ENCODE assay signal across 34 mouse cellular contexts in the genomic region with DNA sequence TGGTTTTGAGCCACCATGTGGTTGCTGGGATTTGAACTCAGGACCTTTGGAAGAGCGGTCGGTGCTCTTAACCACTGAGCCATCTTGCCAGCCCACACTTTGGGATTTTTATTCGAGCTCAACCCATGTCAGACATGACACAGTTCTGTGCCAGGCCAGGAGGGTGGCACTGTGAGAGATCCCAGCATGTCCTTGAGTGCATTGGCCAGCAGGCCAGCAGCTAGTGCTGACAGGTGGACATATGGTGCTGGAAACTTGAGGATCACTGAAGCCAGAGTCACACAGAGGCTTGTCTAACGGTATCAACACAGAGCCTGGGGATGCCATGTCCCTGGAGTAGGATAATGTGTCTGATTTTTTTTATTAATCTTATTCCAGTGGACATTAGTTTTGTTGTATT. TPM values are rescaled to one million over a fixed set of nuclear protein-coding genes. Genes with fewer than 3 reads are reported as not detected.
DNase-seq lines count a peak whose midpoint lies in the region; ATAC-seq and TF ChIP-seq lines count a peak whose summit lies in the region.
"Had no signal": no experiment of that assay in that cellular context is flagged by ENCODE, and none has a peak within 500 bp of the region (broad histone marks: within the 10 kb centered on the region; RNA-seq: fewer than 3 reads in every experiment).

No protein-coding gene starts in this region.

- intact Hi-C loops in heart, postnatal 14 days (cut with DNase I): no loop called here

- H3K4me1 ChIP-seq in heart, embryonic 13.5 days: peaks cover 9% of the 10 kb centered on the region
- peaks cover 96% of the 10 kb centered on the region for H3K4me1 ChIP-seq in E14TG2a.4 (replicated peaks; ENCODE audit: low read depth, low read length)
- peaks cover 16% of the 10 kb centered on the region for H3K4me1 ChIP-seq in thymus, adult 2 months (replicated peaks; ENCODE audit: control insufficient read depth, insufficient read depth, low read length)
- peaks cover 2% of the 10 kb centered on the region for H3K4me1 ChIP-seq in forebrain, embryonic 14.5 days (ENCODE audit: control insufficient read depth, insufficient read depth, low read length)

- 85% methylated on average over 4 of the region's 4 CpGs for WGBS in heart, embryonic 13.5 days
- over 99% methylated on average over 4 of the region's 4 CpGs for WGBS in thymus, adult 2 months
- WGBS in forebrain, embryonic 14.5 days: 95% methylated on average over 4 of the region's 4 CpGs

- H3K9me3 ChIP-seq in heart, embryonic 13.5 days: no peaks in the 10 kb centered on the region
- no peaks in the 10 kb centered on the region for H3K9me3 ChIP-seq in E14TG2a.4 (ENCODE audit: low read length)
- H3K9me3 ChIP-seq in forebrain, embryonic 14.5 days (replicated peaks; ENCODE audit: control insufficient read depth, low read length): no peaks in the 10 kb centered on the region
- H3K9me3 ChIP-seq: embryonic facial prominence, embryonic 10.5 days; embryonic facial prominence, embryonic 15.5 days; forebrain, embryonic 13.5 days; heart, embryonic 12.5 days; hindbrain, embryonic 10.5 days; limb, embryonic 10.5 days; limb, embryonic 15.5 days; liver, embryonic 13.5 days; midbrain, embryonic 12.5 days had no signal

- TF ChIP-seq POLR2A in thymus, adult 2 months (IDR thresholded peaks at IDR 0.05; ENCODE audit: control insufficient read depth, extremely low read depth, insufficient read depth, low read length, poor library complexity): no peak

- 0 out of 2 replicates have a peak, but pooled peaks have one; percentile 12 for ATAC-seq in heart, embryonic 13.5 days (ENCODE audit: extremely low read depth, insufficient number of reproducible peaks, low FRiP score, low TSS enrichment)
- ATAC-seq in forebrain, embryonic 14.5 days: no peak
- ATAC-seq: forebrain, embryonic 13.5 days; hindbrain, embryonic 16.5 days; intestine, embryonic 16.5 days had no signal

- no peaks in the 10 kb centered on the region for H3K27me3 ChIP-seq in heart, embryonic 13.5 days (replicated peaks)
- no peaks in the 10 kb centered on the region for H3K27me3 ChIP-seq in E14TG2a.4 (ENCODE audit: insufficient read depth, low read length)
- no peaks in the 10 kb centered on the region for H3K27me3 ChIP-seq in thymus, adult 2 months (ENCODE audit: control insufficient read depth, insufficient read depth, low read length)
- H3K27me3 ChIP-seq in forebrain, embryonic 14.5 days (replicated peaks; ENCODE audit: control insufficient read depth, insufficient read depth, low read length): no peaks in the 10 kb centered on the region
- H3K27me3 ChIP-seq: embryonic facial prominence, embryonic 15.5 days; forebrain, embryonic 13.5 days; heart, embryonic 12.5 days; limb, embryonic 15.5 days; liver, embryonic 13.5 days; midbrain, embryonic 12.5 days had no signal

- H3K36me3 ChIP-seq in heart, embryonic 13.5 days: peaks cover 68% of the 10 kb centered on the region
- peaks cover 85% of the 10 kb centered on the region for H3K36me3 ChIP-seq in E14TG2a.4 (ENCODE audit: insufficient read depth, low read length)
- peaks cover 5% of the 10 kb centered on the region; the same call in 1 of the 2 replicates for H3K36me3 ChIP-seq in thymus, adult 2 months (ENCODE audit: control insufficient read depth, insufficient read depth, low read length)
- peaks cover 70% of the 10 kb centered on the region for H3K36me3 ChIP-seq in forebrain, embryonic 14.5 days (ENCODE audit: control insufficient read depth, insufficient read depth, low read length)

- no peak overlapping the region for H3K4me2 ChIP-seq in heart, embryonic 13.5 days
- no peak overlapping the region for H3K4me2 ChIP-seq in forebrain, embryonic 14.5 days (ENCODE audit: low read length)
- H3K4me2 ChIP-seq: embryonic facial prominence, embryonic 15.5 days; forebrain, embryonic 13.5 days; heart, embryonic 12.5 days; limb, embryonic 15.5 days; liver, embryonic 13.5 days; midbrain, embryonic 12.5 days had no signal

- no peak overlapping the region for H3K4me3 ChIP-seq in heart, embryonic 13.5 days
- H3K4me3 ChIP-seq in E14TG2a.4 (replicated peaks; ENCODE audit: low read length): peak overlapping the region; percentile 39
- H3K4me3 ChIP-seq in thymus, adult 2 months (ENCODE audit: control insufficient read depth, insufficient read depth, low read length): no peak overlapping the region
- H3K4me3 ChIP-seq in forebrain, embryonic 14.5 days (ENCODE audit: low read depth, low read length): no peak overlapping the region
- H3K4me3 ChIP-seq: embryonic facial prominence, embryonic 10.5 days; embryonic facial prominence, embryonic 15.5 days; forebrain, embryonic 13.5 days; heart, adult 2 months; heart, embryonic 12.5 days; hindbrain, embryonic 10.5 days; limb, embryonic 10.5 days; limb, embryonic 15.5 days; liver, embryonic 13.5 days; midbrain, embryonic 12.5 days had no signal

- no peak overlapping the region for H3K9ac ChIP-seq in heart, embryonic 13.5 days
- no peak overlapping the region for H3K9ac ChIP-seq in forebrain, embryonic 14.5 days (ENCODE audit: low read length)
- H3K9ac ChIP-seq: embryonic facial prominence, embryonic 15.5 days; forebrain, embryonic 13.5 days; heart, embryonic 12.5 days; limb, embryonic 15.5 days; liver, embryonic 13.5 days; midbrain, embryonic 12.5 days had no signal

- TF ChIP-seq CTCF in E14TG2a.4 (conservative IDR thresholded peaks at IDR 0.05; ENCODE audit: low read length): no peak
- no peak for TF ChIP-seq CTCF in thymus, adult 2 months (IDR thresholded peaks at IDR 0.05; ENCODE audit: borderline replicate concordance, control insufficient read depth, extremely low read depth, insufficient read depth, low read length, poor library complexity)

- no peak overlapping the region for H3K27ac ChIP-seq in heart, embryonic 13.5 days (replicated peaks)
- no peak overlapping the region for H3K27ac ChIP-seq in thymus, adult 2 months (ENCODE audit: control insufficient read depth, insufficient read depth, low read length)
- H3K27ac ChIP-seq in forebrain, embryonic 14.5 days (ENCODE audit: low read depth, low read length): no peak overlapping the region
- H3K27ac ChIP-seq: embryonic facial prominence, embryonic 10.5 days; embryonic facial prominence, embryonic 15.5 days; forebrain, embryonic 13.5 days; heart, adult 2 months; hindbrain, embryonic 10.5 days; limb, embryonic 10.5 days; limb, embryonic 15.5 days; liver, embryonic 13.5 days; macrophage; midbrain, embryonic 12.5 days; stomach, postnatal 0 days had no signal

- no peak for DNase-seq in heart, postnatal 14 days
- peak; percentile 92 for DNase-seq in cerebellum, adult 11-12 months
- DNase-seq in cerebellum, adult 9-11 months: peak; percentile 92
- DNase-seq in frontal cortex, postnatal 36 days (ENCODE audit: low spot score in 2 of 2): no peak
- no peak for DNase-seq in thymus, adult 2 months
- DNase-seq in forebrain, embryonic 14.5 days (ENCODE audit: low spot score): no peak
- DNase-seq: adrenal gland, postnatal 14 days; heart, adult 2 months; heart, postnatal 10 days; kidney, adult 9 months; kidney, postnatal 14 days; layer of hippocampus, adult 9-11 months; liver, embryonic 13.5 days; lung, adult 18-20 months; lung, postnatal 10 days; retina, postnatal 1 day; spleen, adult 18-20 months; thymus, adult 18-20 months; thymus, postnatal 36 days had no signal

RNA-seq across cellular contexts. Expression of gene Prune1, which starts 7.5 kb away (rescaled TPM):
- polyA plus RNA-seq in heart, embryonic 13.5 days (2015; fragmentation: Nextera tagmentation; extraction: Ambion mirVana): 24.5 and 26.0 TPM in 2 replicates
- 10 to 100 TPM; 19.8 to 20.4 TPM for total RNA-seq in heart, postnatal 14 days (2021)
- 17.2 and 18.5 TPM in 2 replicates for polyA plus RNA-seq in thymus, adult 2 months (2012; rRNA removed)
- 40.7 and 42.7 TPM in 2 replicates for polyA plus RNA-seq in forebrain, embryonic 14.5 days (2014; fragmentation: Nextera tagmentation; extraction: Ambion mirVana)

RNA-seq across cellular contexts. Expression of gene Mindy1, which starts 8.3 kb away (rescaled TPM):
- polyA plus RNA-seq in heart, embryonic 13.5 days (2015; fragmentation: Nextera tagmentation; extraction: Ambion mirVana): 24.3 TPM in 2 replicates
- total RNA-seq in heart, postnatal 14 days (2021): 10 to 100 TPM; 22.3 to 25.8 TPM
- 50.3 and 50.4 TPM in 2 replicates for polyA plus RNA-seq in thymus, adult 2 months (2012; rRNA removed)
- 48.6 and 50.7 TPM in 2 replicates for polyA plus RNA-seq in forebrain, embryonic 14.5 days (2014; fragmentation: Nextera tagmentation; extraction: Ambion mirVana)

RNA-seq across cellular contexts. Expression of gene Anxa9, which starts 17.6 kb away (rescaled TPM):
- polyA plus RNA-seq in heart, embryonic 13.5 days (2015; fragmentation: Nextera tagmentation; extraction: Ambion mirVana): 0.90 and 1.1 TPM in 2 replicates
- total RNA-seq in heart, postnatal 14 days (2021): under 1 TPM; 0.38 to 0.76 TPM
- polyA plus RNA-seq in thymus, adult 2 months (2012; rRNA removed): 1.4 and 1.5 TPM in 2 replicates
- polyA plus RNA-seq in forebrain, embryonic 14.5 days (2014; fragmentation: Nextera tagmentation; extraction: Ambion mirVana): 0.27 and 0.64 TPM in 2 replicates
- total RNA-seq: gastrocnemius, adult 8-10 months had no signal

RNA-seq across cellular contexts. Expression of gene Cers2, which starts 25.2 kb away (rescaled TPM):
- polyA plus RNA-seq in heart, embryonic 13.5 days (2015; fragmentation: Nextera tagmentation; extraction: Ambion mirVana): 128 and 140 TPM in 2 replicates
- 10 to 100 TPM; 47.4 to 47.6 TPM for total RNA-seq in heart, postnatal 14 days (2021)
- 129 and 140 TPM in 2 replicates for polyA plus RNA-seq in thymus, adult 2 months (2012; rRNA removed)
- polyA plus RNA-seq in forebrain, embryonic 14.5 days (2014; fragmentation: Nextera tagmentation; extraction: Ambion mirVana): 75.8 and 91.8 TPM in 2 replicates

RNA-seq across cellular contexts. Expression of gene Bnipl, which starts 38.4 kb away (rescaled TPM):
- 0.23 and 0.24 TPM in 2 replicates for polyA plus RNA-seq in heart, embryonic 13.5 days (2015; fragmentation: Nextera tagmentation; extraction: Ambion mirVana)
- total RNA-seq in heart, postnatal 14 days (2021): under 1 TPM in 1 of 2 experiments, not detected in 1; 0.32 TPM
- polyA plus RNA-seq in thymus, adult 2 months (2012; rRNA removed): 1.3 and 1.6 TPM in 2 replicates
- polyA plus RNA-seq in forebrain, embryonic 14.5 days (2014; fragmentation: Nextera tagmentation; extraction: Ambion mirVana): not detected in 2 replicates
- total RNA-seq: gastrocnemius, adult 8-10 months; heart, adult 2 months; heart, postnatal 10 days had no signal
- polyA plus RNA-seq: forebrain, embryonic 13.5 days; heart, embryonic 12.5 days; hindbrain, embryonic 16.5 days; liver, embryonic 13.5 days; macrophage had no signal

Comparison
In these comparisons a context has a peak if more than half of its experiments do, and no peak if none do; other contexts are left out.
1. DNase-seq: peak in cerebellum, adult 11-12 months (single experiment) and cerebellum, adult 9-11 months (single experiment); none in heart, postnatal 14 days (0 of 2), frontal cortex, postnatal 36 days (0 of 2), thymus, adult 2 months (single experiment) and forebrain, embryonic 14.5 days (single experiment).